Mouse (Mus musculus) G1E (cell line): ENCODE data around the gene Zfp423.

Experiments
- CTCF ChIP-seq: IDR thresholded peaks from 2 replicates; pipeline ENCODE4 v1.5.1; 2012; ENCODE audit warnings: low read depth, low read length, inconsistent platforms, mixed read lengths
- GATA1 ChIP-seq: IDR thresholded peaks from 2 replicates; pipeline ENCODE4 v1.6.1; 2012; ENCODE audit warnings: borderline replicate concordance, low read length, inconsistent platforms, mixed read lengths
- GATA2 ChIP-seq: IDR thresholded peaks from 2 replicates; pipeline ENCODE4 v1.6.1; 2012; ENCODE audit warnings: low read depth, low read length, inconsistent platforms, borderline replicate concordance
- POLR2AphosphoS5 ChIP-seq: IDR thresholded peaks from 2 replicates; pipeline ENCODE4 v1.6.1; 2012; ENCODE audit warnings: low read depth, low read length, inconsistent platforms; ENCODE audit not compliant: insufficient replicate concordance

DNA sequence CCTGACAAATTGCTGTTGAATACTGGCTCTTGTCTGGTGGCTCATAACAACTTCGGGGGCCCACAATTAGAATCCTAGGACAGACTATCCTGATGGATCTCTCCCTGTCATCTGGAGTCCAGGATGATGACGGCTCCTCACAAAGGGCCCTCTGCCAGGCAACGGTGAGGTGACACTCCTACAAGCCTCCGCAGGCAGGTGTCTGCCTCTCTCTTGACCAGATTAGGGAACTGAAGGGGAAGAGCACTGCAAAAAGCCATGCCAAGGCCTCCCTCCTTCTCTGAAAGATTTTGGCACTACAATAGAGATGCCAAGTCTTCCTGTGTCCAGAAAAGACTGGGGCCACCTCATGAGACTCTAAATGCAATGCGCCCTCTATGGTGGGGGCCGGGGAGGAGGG lies 7.1 kb downstream of the Zfp423 start:
- no peak for TF ChIP-seq CTCF
- no peak for TF ChIP-seq GATA2
- no peak for TF ChIP-seq GATA1
- TF ChIP-seq POLR2AphosphoS5: no peak
